Mouse (Mus musculus) intestine, postnatal 0 days (tissue): Measurements from ENCODE around the gene Vipr2. TPM values are rescaled to one million over a fixed set of nuclear protein-coding genes. Genes with fewer than 3 reads are reported as not detected.

Experiments
- ATAC-seq: fragments of 200-750 bp; cut with Nextera tagmentation; 2 replicates; pipeline ENCODE4 v1.8.0; 2017; ENCODE audit warnings: mild to moderate bottlenecking, moderate TSS enrichment, moderate library complexity
- H3K27ac ChIP-seq: fragments of 300-500 bp; sonication (generic); 2 replicates; pipeline ENCODE4 v1.5.1; 2014; ENCODE audit warnings: mild to moderate bottlenecking, low read depth, low read length, moderate library complexity
- H3K27me3 ChIP-seq: fragments of 300-500 bp; sonication (generic); replicated peaks from 2 replicates; pipeline ENCODE4 v1.6.1; 2014; ENCODE audit warnings: low read length, mixed read lengths; ENCODE audit not compliant: control insufficient read depth, insufficient read depth
- H3K36me3 ChIP-seq: fragments of 300-500 bp; sonication (generic); 2 replicates; pipeline ENCODE4 v1.6.1; 2014; ENCODE audit warnings: mild to moderate bottlenecking, moderate library complexity; ENCODE audit not compliant: control insufficient read depth, insufficient read depth
- H3K4me1 ChIP-seq: fragments of 300-500 bp; sonication (generic); replicated peaks from 2 replicates; pipeline ENCODE4 v1.6.1; 2014; ENCODE audit warnings: antibody characterized with exemption, low read length, mixed read lengths; ENCODE audit not compliant: control insufficient read depth, insufficient read depth
- H3K4me2 ChIP-seq: fragments of 300-500 bp; sonication (generic); replicated peaks from 2 replicates; pipeline ENCODE4 v1.6.1; 2014; ENCODE audit warnings: low read depth, mild to moderate bottlenecking, moderate library complexity
- H3K4me3 ChIP-seq: fragments of 300-500 bp; sonication (generic); 2 replicates; pipeline ENCODE4 v1.5.1; 2014; ENCODE audit warnings: low read depth, low read length
- H3K9ac ChIP-seq: fragments of 300-500 bp; sonication (generic); 2 replicates; pipeline ENCODE4 v1.6.1; 2014; ENCODE audit warnings: mild to moderate bottlenecking, low read depth, low read length
- H3K9me3 ChIP-seq: fragments of 300-500 bp; sonication (generic); 2 replicates; pipeline ENCODE4 v1.6.1; 2016; ENCODE audit warnings: mixed run types; ENCODE audit not compliant: control insufficient read depth
- CTCF ChIP-seq: sonication (generic); IDR thresholded peaks from 2 replicates; pipeline ENCODE4 v1.5.1; 2016; ENCODE audit warnings: low read depth, mild to moderate bottlenecking, control low read depth, antibody characterized with exemption, moderate library complexity
- WGBS: fragments of 180-500 bp; shearing (Covaris S2); extraction: QIAGEN DNeasy Blood & Tissue Kit; methylation state at CpG from one replicate; pipeline ENCODE4 v1.1.7; 2014; 5-methylcytosine and 5-hydroxymethylcytosine counted together
- microRNA-seq: library from miRNA; unstranded; fragments of <30 nt; microRNA quantifications from one replicate; pipeline ENCODE4, GENCODE M21; 2016
- polyA plus RNA-seq: library from polyadenylated mRNA; unstranded; fragments of >200 nt; fragmentation: Nextera tagmentation; extraction: Ambion mirVana; gene quantifications from 2 replicates; pipeline ENCODE4 v1.2.1, GENCODE M21; 2015

The Vipr2 gene
- polyA plus RNA-seq, 1 experiment from 2014 or later = 1.7 TPM

DNA sequence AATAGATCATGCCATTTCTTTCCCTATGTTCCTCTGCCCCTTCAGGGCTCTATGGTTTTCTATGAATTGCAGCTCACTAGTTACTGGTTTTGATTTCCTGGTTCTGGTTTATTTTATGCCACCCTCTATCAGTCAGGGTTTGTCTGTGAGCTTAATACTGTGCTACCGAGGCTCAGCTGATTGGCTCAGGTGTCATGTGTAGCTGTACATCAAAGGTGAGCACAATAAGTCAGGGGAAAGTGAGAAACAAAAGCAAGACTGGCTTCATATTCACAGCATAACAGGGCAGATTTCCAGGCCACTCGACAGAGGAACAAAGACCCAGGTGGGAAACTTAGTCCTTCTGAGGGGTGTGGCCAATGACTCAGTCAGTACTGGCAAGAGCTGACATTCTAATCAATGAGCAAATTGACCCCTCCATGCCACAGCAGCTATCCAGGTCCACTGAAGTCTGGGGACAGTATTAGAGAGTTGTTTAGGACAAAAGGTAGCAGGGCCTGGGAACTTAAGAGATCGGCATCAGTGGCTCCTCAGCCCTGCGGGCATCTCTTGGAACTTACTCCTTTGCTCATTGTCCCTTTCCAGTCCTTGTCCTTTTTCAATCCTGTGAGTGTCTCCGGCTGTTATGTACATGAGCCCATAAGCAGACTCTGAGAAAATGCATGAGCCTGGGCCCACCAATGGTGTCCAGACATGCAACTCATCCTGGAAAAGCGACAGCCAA, 105.8 kb downstream of the Vipr2 start:
- H3K27me3 ChIP-seq = no peaks in the 10 kb centered on the region
- H3K9me3 ChIP-seq = no peaks in the 10 kb centered on the region
- no peak for TF ChIP-seq CTCF
- no peaks in the 10 kb centered on the region for H3K4me1 ChIP-seq
- WGBS = 81% methylated on average over 6 of the region's 6 CpGs
- no peak overlapping the region for H3K9ac ChIP-seq
- no peak overlapping the region for H3K27ac ChIP-seq
- ATAC-seq = no peak
- no peaks in the 10 kb centered on the region for H3K36me3 ChIP-seq
- H3K4me2 ChIP-seq = no peak overlapping the region
- no peak overlapping the region for H3K4me3 ChIP-seq

DNA sequence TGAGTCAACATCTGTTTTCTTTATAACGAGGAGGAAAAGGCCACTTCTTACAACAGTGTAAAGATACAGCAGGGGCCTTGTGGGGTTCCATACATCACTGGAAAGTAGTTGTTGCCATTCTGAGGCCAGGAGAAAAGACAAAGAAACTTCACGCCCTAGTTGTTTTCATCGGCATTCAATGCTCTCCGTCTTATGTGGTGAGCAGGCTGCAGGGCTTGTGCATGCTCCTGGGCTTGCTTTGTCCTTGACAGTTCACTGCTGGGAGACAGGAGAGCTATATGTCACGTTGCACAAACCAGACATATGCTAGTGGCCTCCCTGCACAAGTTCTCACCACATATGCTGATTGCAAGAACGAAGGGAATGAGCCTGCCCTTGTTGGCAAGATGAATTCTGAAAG, 116.4 kb downstream of the Vipr2 start:
- no peak for ATAC-seq
- Histone ChIP-seq H3K27ac (no peak overlapping the region), H3K4me3 (no peak overlapping the region), H3K9me3 (no peaks in the 10 kb centered on the region), H3K9ac (no peak overlapping the region), H3K4me2 (no peak overlapping the region), H3K36me3 (no peaks in the 10 kb centered on the region), H3K4me1 (no peaks in the 10 kb centered on the region), H3K27me3 (no peaks in the 10 kb centered on the region)
- no peak for TF ChIP-seq CTCF
- 66% methylated on average over 6 of the region's 6 CpGs for WGBS

- Histone ChIP-seq H3K4me1 (no peaks in the 10 kb centered on the region), H3K9ac (no peak overlapping the region), H3K4me2 (no peak overlapping the region), H3K27ac (no peak overlapping the region), H3K4me3 (no peak overlapping the region), H3K36me3 (no peaks in the 10 kb centered on the region), H3K27me3 (no peaks in the 10 kb centered on the region), H3K9me3 (no peaks in the 10 kb centered on the region)
- no peak for TF ChIP-seq CTCF
- ATAC-seq = no peak
Measured at GRCm38 (mm10) chr12:116194641-116195040, 117.1 kb downstream of the Vipr2 start.

Small RNA genes within 50 kb of the gene (microRNA-seq; reads per million reads assigned to microRNA genes)
- gene Gm44372 = not detected

Other genes starting within 250 kb of the Vipr2 start
- 17.3 and 17.8 TPM in 2 replicates for gene Zfp386, start 30.0 kb upstream of the Vipr2 start, polyA plus RNA-seq
- 4.4 and 6.5 TPM in 2 replicates for gene Wdr60, start 185.3 kb downstream of the Vipr2 start, polyA plus RNA-seq
- gene Gm11027, start 197.7 kb downstream of the Vipr2 start, polyA plus RNA-seq = not detected in 2 replicates
- 14.1 and 14.9 TPM in 2 replicates for gene Esyt2, start 203.5 kb downstream of the Vipr2 start, polyA plus RNA-seq